Mouse (Mus musculus) MEL (cell line): ENCODE results near the gene Coro2b.

Experiments
- CTCF ChIP-seq, 3 experiments: IDR thresholded peaks in 2 of 3; conservative IDR thresholded peaks in 1 of 3; 2 replicates each; pipeline ENCODE4 v1.5.1; 2011 to 2012; ENCODE audit warnings: low read length in 3 of 3, low read depth in 2 of 3, mild to moderate bottlenecking in 2 of 3, improper control_type of control experiment in 1 of 3, inconsistent platforms in 1 of 3, mixed read lengths in 1 of 3, moderate library complexity in 1 of 3; ENCODE audit not compliant: control insufficient read depth in 1 of 3, insufficient read depth in 1 of 3, poor library complexity in 1 of 3, severe bottlenecking in 1 of 3
- TCF12 ChIP-seq: IDR thresholded peaks from 2 replicates; pipeline ENCODE4 v1.6.1; 2014; ENCODE audit warnings: low read depth, mild to moderate bottlenecking, inconsistent platforms, low read length, improper control_type of control experiment, moderate library complexity

GRCm38 (mm10) chr9:62528527-62528926 lies 8.3 kb downstream of the Coro2b start:
- no peak for TF ChIP-seq CTCF (IDR thresholded peaks at IDR 0.05 in 2 of 3, conservative IDR thresholded peaks at IDR 0.05 in 1 of 3; ENCODE audit: control insufficient read depth in 1 of 3, insufficient read depth in 1 of 3, low read depth in 2 of 3, low read length in 3 of 3, poor library complexity in 1 of 3, severe bottlenecking in 1 of 3)
- TF ChIP-seq TCF12, result no peak
